In the genomic region with DNA sequence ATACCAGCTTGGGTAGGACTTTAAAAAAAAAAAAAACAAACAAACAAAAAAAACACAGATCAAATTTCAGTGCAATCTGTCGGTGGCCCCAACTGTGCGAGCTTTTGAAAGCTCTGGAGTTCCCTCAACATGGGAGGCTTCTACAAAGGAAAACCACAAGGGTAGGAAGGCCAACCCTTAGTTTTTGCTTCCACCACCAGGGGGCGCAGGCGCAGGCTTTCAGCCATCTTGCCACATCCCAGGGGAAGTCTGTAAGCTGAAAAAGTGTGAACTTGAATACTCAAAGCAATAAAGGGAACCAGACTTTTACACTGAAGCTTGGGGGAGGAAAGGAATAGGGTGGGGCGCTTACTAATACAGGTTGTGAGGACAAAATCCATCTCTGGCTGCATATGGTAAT, we compare ENCODE assay signal across 9 mouse cellular contexts. TPM values are rescaled to one million over a fixed set of nuclear protein-coding genes. Genes with fewer than 3 reads are reported as not detected.
DNase-seq lines count a peak whose midpoint lies in the region; ATAC-seq and TF ChIP-seq lines count a peak whose summit lies in the region.
"Had no signal": no experiment of that assay in that cellular context is flagged by ENCODE, and none has a peak within 500 bp of the region (broad histone marks: within the 10 kb centered on the region; RNA-seq: fewer than 3 reads in every experiment).

No protein-coding gene starts in this region.

- H3K9ac ChIP-seq in embryonic facial prominence, embryonic 11.5 days (replicated peaks; ENCODE audit: low read length) = no peak overlapping the region
- no peak overlapping the region for H3K9ac ChIP-seq in hindbrain, postnatal 0 days (replicated peaks; ENCODE audit: low read length)
- H3K9ac ChIP-seq in liver, embryonic 14.5 days (replicated peaks) = no peak overlapping the region
- H3K9ac ChIP-seq: hindbrain, embryonic 15.5 days had no signal

- no peaks in the 10 kb centered on the region for H3K27me3 ChIP-seq in embryonic facial prominence, embryonic 11.5 days (ENCODE audit: control insufficient read depth, insufficient read depth, low read length)
- no peaks in the 10 kb centered on the region for H3K27me3 ChIP-seq in hindbrain, postnatal 0 days (ENCODE audit: insufficient read depth, low read length)
- no peaks in the 10 kb centered on the region for H3K27me3 ChIP-seq in liver, embryonic 14.5 days (ENCODE audit: control insufficient read depth, insufficient read depth, low read length)
- H3K27me3 ChIP-seq: hindbrain, embryonic 15.5 days had no signal

- H3K36me3 ChIP-seq in embryonic facial prominence, embryonic 11.5 days (replicated peaks; ENCODE audit: control insufficient read depth, insufficient read depth, low read depth, low read length) = no peaks in the 10 kb centered on the region
- no peaks in the 10 kb centered on the region for H3K36me3 ChIP-seq in hindbrain, postnatal 0 days (ENCODE audit: insufficient read depth, low read length)
- H3K36me3 ChIP-seq in liver, embryonic 14.5 days (replicated peaks; ENCODE audit: control insufficient read depth, insufficient read depth, low read depth) = no peaks in the 10 kb centered on the region
- H3K36me3 ChIP-seq: hindbrain, embryonic 15.5 days had no signal

- no peak overlapping the region for H3K4me3 ChIP-seq in embryonic facial prominence, embryonic 11.5 days (ENCODE audit: low read depth, low read length)
- H3K4me3 ChIP-seq in hindbrain, postnatal 0 days (ENCODE audit: low read length) = no peak overlapping the region
- H3K4me3 ChIP-seq in liver, embryonic 14.5 days (ENCODE audit: insufficient read depth in 1 of 2, low read depth in 2 of 2, low read length in 2 of 2) = no peak overlapping the region
- H3K4me3 ChIP-seq: hindbrain, embryonic 15.5 days had no signal

- no peak for ATAC-seq in embryonic facial prominence, embryonic 11.5 days (replicated peaks; ENCODE audit: insufficient number of reproducible peaks, low FRiP score, low TSS enrichment, low read depth)
- ATAC-seq in hindbrain, postnatal 0 days = no peak
- ATAC-seq in liver, embryonic 14.5 days (ENCODE audit: insufficient read depth) = no peak

- 32% methylated on average over 5 of the region's 5 CpGs for WGBS in embryonic facial prominence, embryonic 11.5 days
- 35% methylated on average over 5 of the region's 5 CpGs for WGBS in hindbrain, postnatal 0 days
- 16% methylated on average over 5 of the region's 5 CpGs for whole genome bisulfite sequencing in liver, embryonic 14.5 days (ENCODE audit: insufficient replicate concordance)

- H3K27ac ChIP-seq in embryonic facial prominence, embryonic 11.5 days (replicated peaks; ENCODE audit: low read depth, low read length) = no peak overlapping the region
- H3K27ac ChIP-seq in hindbrain, postnatal 0 days = no peak overlapping the region
- no peak overlapping the region for H3K27ac ChIP-seq in liver, embryonic 14.5 days
- H3K27ac ChIP-seq: hindbrain, embryonic 15.5 days had no signal

- peak; percentile 18 to 26 for DNase-seq in urinary bladder, adult 18-20 months (ENCODE audit: low spot score in 2 of 2)
- no peak for DNase-seq in urinary bladder, postnatal 10 days (ENCODE audit: low spot score)
- DNase-seq in adrenal gland, postnatal 36 days = peak; percentile 79 to 85
- peak; percentile 60 for DNase-seq in embryonic facial prominence, embryonic 11.5 days (ENCODE audit: low spot score)
- peak; percentile 58 for DNase-seq in hindbrain, postnatal 0 days (ENCODE audit: low spot score)
- DNase-seq in liver, embryonic 14.5 days (ENCODE audit: low read depth in 3 of 3, low spot score in 3 of 3) = peak; percentile 44 to 48 (median 45)
- peak; percentile 66 for DNase-seq in right cerebral cortex, postnatal 14 days
- peak; percentile 38 to 81 for DNase-seq in urinary bladder, postnatal 4 days (ENCODE audit: low spot score in 2 of 2)

- no peaks in the 10 kb centered on the region for H3K9me3 ChIP-seq in embryonic facial prominence, embryonic 11.5 days (replicated peaks; ENCODE audit: control insufficient read depth, low read length)
- no peaks in the 10 kb centered on the region for H3K9me3 ChIP-seq in hindbrain, postnatal 0 days (ENCODE audit: low read length)
- no peaks in the 10 kb centered on the region for H3K9me3 ChIP-seq in liver, embryonic 14.5 days (ENCODE audit: control insufficient read depth, low read length)
- H3K9me3 ChIP-seq: hindbrain, embryonic 15.5 days had no signal

- peak; percentile 73 for TF ChIP-seq CTCF in hindbrain, postnatal 0 days (IDR thresholded peaks at IDR 0.05; ENCODE audit: low read depth)
- TF ChIP-seq CTCF in liver, embryonic 14.5 days (IDR thresholded peaks at IDR 0.05; ENCODE audit: low read depth) = peak; percentile 95

- no peak for TF ChIP-seq EP300 in liver, embryonic 14.5 days (IDR thresholded peaks at IDR 0.05; ENCODE audit: low read depth)

- no peaks in the 10 kb centered on the region for H3K4me1 ChIP-seq in embryonic facial prominence, embryonic 11.5 days (ENCODE audit: control insufficient read depth, insufficient read depth, low read length)
- H3K4me1 ChIP-seq in hindbrain, postnatal 0 days (ENCODE audit: insufficient read depth, low read length) = no peaks in the 10 kb centered on the region
- no peaks in the 10 kb centered on the region for H3K4me1 ChIP-seq in liver, embryonic 14.5 days (replicated peaks; ENCODE audit: control insufficient read depth in 2 of 2, insufficient read depth in 2 of 2, low read length in 1 of 2)

- H3K4me2 ChIP-seq in embryonic facial prominence, embryonic 11.5 days (ENCODE audit: low read depth, low read length) = no peak overlapping the region
- no peak overlapping the region for H3K4me2 ChIP-seq in hindbrain, postnatal 0 days (ENCODE audit: low read depth, low read length)
- no peak overlapping the region for H3K4me2 ChIP-seq in liver, embryonic 14.5 days (ENCODE audit: low read depth)
- H3K4me2 ChIP-seq: hindbrain, embryonic 15.5 days had no signal

RNA-seq across cellular contexts. Expression of a gene that starts 1.0 kb away (rescaled TPM):
- not detected for total RNA-seq in adrenal gland, postnatal 36 days (2021)
- polyA plus RNA-seq in embryonic facial prominence, embryonic 11.5 days (2014; fragmentation: Nextera tagmentation; extraction: Ambion mirVana) = not detected in 2 replicates
- not detected in 2 replicates for total RNA-seq in hindbrain, postnatal 0 days (2014; rRNA removed)
- not detected in 2 replicates for polyA plus RNA-seq in hindbrain, postnatal 0 days (2015; fragmentation: Nextera tagmentation; extraction: Ambion mirVana)
- polyA plus RNA-seq in liver, embryonic 14.5 days (2012; rRNA removed) = not detected in 2 replicates
- not detected in 2 replicates for polyA plus RNA-seq in liver, embryonic 14.5 days (2014; fragmentation: Nextera tagmentation; extraction: Ambion mirVana)
- polyA plus RNA-seq: hindbrain, embryonic 15.5 days had no signal

RNA-seq across cellular contexts. Expression of a gene that starts 4.0 kb away (rescaled TPM):
- under 1 TPM; 0.17 to 0.20 TPM for total RNA-seq in adrenal gland, postnatal 36 days (2021)
- polyA plus RNA-seq in embryonic facial prominence, embryonic 11.5 days (2014; fragmentation: Nextera tagmentation; extraction: Ambion mirVana) = not detected in 2 replicates
- total RNA-seq in hindbrain, postnatal 0 days (2014; rRNA removed) = 0.21 TPM in 1 of 2 replicates, not detected in the other
- polyA plus RNA-seq in hindbrain, postnatal 0 days (2015; fragmentation: Nextera tagmentation; extraction: Ambion mirVana) = 0.95 and 2.0 TPM in 2 replicates
- polyA plus RNA-seq in liver, embryonic 14.5 days (2012; rRNA removed) = not detected in 2 replicates
- polyA plus RNA-seq in liver, embryonic 14.5 days (2014; fragmentation: Nextera tagmentation; extraction: Ambion mirVana) = not detected in 2 replicates

RNA-seq across cellular contexts. Expression of a gene that starts 39.2 kb away (rescaled TPM):
- total RNA-seq in adrenal gland, postnatal 36 days (2021) = not detected
- polyA plus RNA-seq in embryonic facial prominence, embryonic 11.5 days (2014; fragmentation: Nextera tagmentation; extraction: Ambion mirVana) = not detected in 2 replicates
- not detected in 2 replicates for total RNA-seq in hindbrain, postnatal 0 days (2014; rRNA removed)
- polyA plus RNA-seq in hindbrain, postnatal 0 days (2015; fragmentation: Nextera tagmentation; extraction: Ambion mirVana) = not detected in 2 replicates
- polyA plus RNA-seq in liver, embryonic 14.5 days (2012; rRNA removed) = not detected in 2 replicates
- polyA plus RNA-seq in liver, embryonic 14.5 days (2014; fragmentation: Nextera tagmentation; extraction: Ambion mirVana) = not detected in 2 replicates
- polyA plus RNA-seq: hindbrain, embryonic 15.5 days had no signal

RNA-seq across cellular contexts. Expression of a gene that starts 52.9 kb away (rescaled TPM):
- not detected for total RNA-seq in adrenal gland, postnatal 36 days (2021)
- polyA plus RNA-seq in embryonic facial prominence, embryonic 11.5 days (2014; fragmentation: Nextera tagmentation; extraction: Ambion mirVana) = not detected in 2 replicates
- not detected in 2 replicates for total RNA-seq in hindbrain, postnatal 0 days (2014; rRNA removed)
- polyA plus RNA-seq in hindbrain, postnatal 0 days (2015; fragmentation: Nextera tagmentation; extraction: Ambion mirVana) = not detected in 2 replicates
- polyA plus RNA-seq in liver, embryonic 14.5 days (2012; rRNA removed) = not detected in 2 replicates
- not detected in 2 replicates for polyA plus RNA-seq in liver, embryonic 14.5 days (2014; fragmentation: Nextera tagmentation; extraction: Ambion mirVana)
- polyA plus RNA-seq: hindbrain, embryonic 15.5 days had no signal
